Mouse (Mus musculus) MEL (cell line): ENCODE data around the gene Pla2g16. TPM values are rescaled to one million over a fixed set of nuclear protein-coding genes. Genes with fewer than 3 reads are reported as not detected.

Experiments used
- DNase-seq: peaks from one replicate; pipeline ENCODE4 v3.0.0; 2011; ENCODE audit warnings: low read depth, low spot score
- H3K27ac ChIP-seq: 2 replicates; pipeline ENCODE4 v1.5.1; 2012; ENCODE audit warnings: low read depth, mild to moderate bottlenecking, control low read depth, low read length, moderate library complexity; ENCODE audit not compliant: control insufficient read depth
- H3K27me3 ChIP-seq, 2 experiments: fragments of 150-350 bp in 1 of 2; sonication (generic) in 1 of 2; 2 replicates each; pipeline ENCODE4 v1.6.1; 2012; ENCODE audit warnings: low read length in 2 of 2, mild to moderate bottlenecking in 2 of 2, improper control_type of control experiment in 1 of 2, moderate library complexity in 1 of 2; ENCODE audit not compliant: insufficient read depth in 2 of 2, control insufficient read depth in 1 of 2
- H3K36me3 ChIP-seq, 2 experiments: 2 replicates each; pipeline ENCODE4 v1.6.1; 2012 to 2014; ENCODE audit warnings: low read length in 2 of 2, improper control_type of control experiment in 1 of 2, inconsistent platforms in 1 of 2, mild to moderate bottlenecking in 1 of 2; ENCODE audit not compliant: insufficient read depth in 2 of 2, control insufficient read depth in 1 of 2
- H3K4me1 ChIP-seq, 2 experiments: fragments of 150-350 bp in 1 of 2; sonication (generic) in 1 of 2; 2 replicates each; pipeline ENCODE4 v1.6.1; 2012; ENCODE audit warnings: low read length in 2 of 2, improper control_type of control experiment in 1 of 2, mild to moderate bottlenecking in 1 of 2; ENCODE audit not compliant: insufficient read depth in 2 of 2, control insufficient read depth in 1 of 2
- H3K4me3 ChIP-seq, 2 experiments: fragments of 150-350 bp in 1 of 2; sonication (generic) in 1 of 2; 2 replicates each; pipeline ENCODE4 v1.5.1; 2012; ENCODE audit warnings: low read depth in 2 of 2, low read length in 2 of 2, mild to moderate bottlenecking in 2 of 2, moderate library complexity in 2 of 2, control low read depth in 1 of 2, improper control_type of control experiment in 1 of 2; ENCODE audit not compliant: control insufficient read depth in 1 of 2, insufficient read depth in 1 of 2
- H3K79me2 ChIP-seq: 2 replicates; pipeline ENCODE4 v1.6.1; 2012; ENCODE audit warnings: mild to moderate bottlenecking, low read length, moderate library complexity; ENCODE audit not compliant: control insufficient read depth, poor library complexity, insufficient read depth
- H3K9ac ChIP-seq: 2 replicates; pipeline ENCODE4 v1.6.1; 2012; ENCODE audit warnings: low read depth, mild to moderate bottlenecking, control low read depth, low read length, moderate library complexity; ENCODE audit not compliant: control insufficient read depth, poor library complexity, severe bottlenecking
- H3K9me3 ChIP-seq: fragments of 150-350 bp; sonication (generic); replicated peaks from 2 replicates; pipeline ENCODE4 v1.6.1; 2012; ENCODE audit warnings: mild to moderate bottlenecking, low read length, improper control_type of control experiment, moderate library complexity; ENCODE audit not compliant: insufficient read depth
- E2F4 ChIP-seq: IDR thresholded peaks from 2 replicates; pipeline ENCODE4 v1.6.1; 2011; ENCODE audit warnings: low read depth, low read length, improper control_type of control experiment, borderline replicate concordance
- ELF1 ChIP-seq: IDR thresholded peaks from 2 replicates; pipeline ENCODE4 v1.6.1; 2014; ENCODE audit warnings: low read depth, mild to moderate bottlenecking, inconsistent platforms, low read length, improper control_type of control experiment, moderate library complexity
- EP300 ChIP-seq, 2 experiments: IDR thresholded peaks; 2 replicates each; pipeline ENCODE4 v1.6.1; 2011; ENCODE audit warnings: improper control_type of control experiment in 2 of 2, low read length in 2 of 2, low read depth in 1 of 2, mild to moderate bottlenecking in 1 of 2
- ETS1 ChIP-seq: IDR thresholded peaks from 2 replicates; pipeline ENCODE4 v1.6.1; 2012; ENCODE audit warnings: low read depth, mild to moderate bottlenecking, inconsistent platforms, low read length, improper control_type of control experiment, moderate library complexity
- GATA1 ChIP-seq: IDR thresholded peaks from 2 replicates; pipeline ENCODE4 v1.6.1; 2011; ENCODE audit warnings: low read depth, low read length, improper control_type of control experiment
- JUND ChIP-seq: IDR thresholded peaks from 2 replicates; pipeline ENCODE4 v1.6.1; 2011; ENCODE audit warnings: low read depth, mild to moderate bottlenecking, improper control_type of control experiment, low read length
- KAT2A ChIP-seq: conservative IDR thresholded peaks from 2 replicates; pipeline ENCODE4 v1.6.1; 2012; ENCODE audit warnings: low read depth, low read length, improper control_type of control experiment, inconsistent platforms
- MAFK ChIP-seq: IDR thresholded peaks from 2 replicates; pipeline ENCODE4 v1.6.1; 2011; ENCODE audit warnings: low read depth, mild to moderate bottlenecking, low read length, improper control_type of control experiment, borderline replicate concordance
- MAX ChIP-seq: IDR thresholded peaks from 2 replicates; pipeline ENCODE4 v1.6.1; 2011; ENCODE audit warnings: low read length, improper control_type of control experiment
- MAZ ChIP-seq: IDR thresholded peaks from 2 replicates; pipeline ENCODE4 v1.6.1; 2012; ENCODE audit warnings: low read depth, mild to moderate bottlenecking, inconsistent platforms, low read length, improper control_type of control experiment
- MYB ChIP-seq: IDR thresholded peaks from 2 replicates; pipeline ENCODE4 v1.6.1; 2011; ENCODE audit warnings: mild to moderate bottlenecking, low read depth, low read length, improper control_type of control experiment
- NELFE ChIP-seq: IDR thresholded peaks from 2 replicates; pipeline ENCODE4 v1.6.1; 2011; ENCODE audit warnings: low read depth, low read length, improper control_type of control experiment
- RAD21 ChIP-seq: IDR thresholded peaks from 2 replicates; pipeline ENCODE4 v1.6.1; 2011; ENCODE audit warnings: mild to moderate bottlenecking, low read depth, low read length, improper control_type of control experiment
- RCOR1 ChIP-seq: IDR thresholded peaks from 2 replicates; pipeline ENCODE4 v1.6.1; 2012; ENCODE audit warnings: low read depth, mild to moderate bottlenecking, inconsistent platforms, low read length, improper control_type of control experiment
- SMC3 ChIP-seq: IDR thresholded peaks from 2 replicates; pipeline ENCODE4 v1.6.1; 2011; ENCODE audit warnings: low read depth, low read length, improper control_type of control experiment
- TAL1 ChIP-seq: IDR thresholded peaks from 2 replicates; pipeline ENCODE4 v1.6.1; 2012; ENCODE audit warnings: mild to moderate bottlenecking, inconsistent platforms, low read length, moderate library complexity, mixed read lengths
- TBP ChIP-seq: IDR thresholded peaks from 2 replicates; pipeline ENCODE4 v1.8.0; 2011; ENCODE audit warnings: low read depth, low read length, improper control_type of control experiment
- UBTF ChIP-seq: IDR thresholded peaks from 2 replicates; pipeline ENCODE4 v1.6.1; 2012; ENCODE audit warnings: low read depth, mild to moderate bottlenecking, inconsistent platforms, low read length, improper control_type of control experiment, moderate library complexity, borderline replicate concordance; ENCODE audit not compliant: insufficient read depth
- USF2 ChIP-seq, 2 experiments: IDR thresholded peaks; 2 replicates each; pipeline ENCODE4 v1.6.1; 2011 to 2012; ENCODE audit warnings: improper control_type of control experiment in 2 of 2, low read length in 2 of 2, borderline replicate concordance in 1 of 2, inconsistent platforms in 1 of 2, low read depth in 1 of 2, mild to moderate bottlenecking in 1 of 2; ENCODE audit not compliant: insufficient read depth in 1 of 2
- ZC3H11A ChIP-seq: IDR thresholded peaks from 2 replicates; pipeline ENCODE4 v1.6.1; 2012; ENCODE audit warnings: low read depth, mild to moderate bottlenecking, inconsistent platforms, low read length, improper control_type of control experiment
- ZKSCAN1 ChIP-seq: IDR thresholded peaks from 2 replicates; pipeline ENCODE4 v1.6.1; 2012; ENCODE audit warnings: low read depth, mild to moderate bottlenecking, inconsistent platforms, low read length, improper control_type of control experiment, moderate library complexity
- ZMIZ1 ChIP-seq: IDR thresholded peaks from 2 replicates; pipeline ENCODE4 v1.6.1; 2012; ENCODE audit warnings: low read depth, mild to moderate bottlenecking, inconsistent platforms, low read length, improper control_type of control experiment, moderate library complexity
- ZNF384 ChIP-seq: IDR thresholded peaks from 2 replicates; pipeline ENCODE4 v1.6.1; 2012; ENCODE audit warnings: low read depth, mild to moderate bottlenecking, inconsistent platforms, low read length, improper control_type of control experiment
- polyA plus RNA-seq, 2 experiments: library from polyadenylated mRNA; stranded (reverse) in 1 of 2; unstranded in 1 of 2; fragments of >175 nt in 1 of 2; fragments of >200 nt in 1 of 2; gene quantifications; 2 replicates each; pipeline versions ENCODE4 v1.2.1 to v1.2.4; 2012; ENCODE audit warnings: low replicate concordance in 2 of 2, low read depth in 1 of 2; ENCODE audit not compliant: insufficient read length in 2 of 2, insufficient read depth in 1 of 2, missing spikeins in 1 of 2
- total RNA-seq: library from RNA; depleted of rRNA; stranded (reverse); fragments of 300-350 nt; gene quantifications from 2 replicates; pipeline ENCODE4 v1.2.3, GENCODE M21; 2012

Pla2g16 gene
- total and polyA plus RNA-seq, 3 experiments: 19.0 to 24.7 TPM; not detected in 1

DNA sequence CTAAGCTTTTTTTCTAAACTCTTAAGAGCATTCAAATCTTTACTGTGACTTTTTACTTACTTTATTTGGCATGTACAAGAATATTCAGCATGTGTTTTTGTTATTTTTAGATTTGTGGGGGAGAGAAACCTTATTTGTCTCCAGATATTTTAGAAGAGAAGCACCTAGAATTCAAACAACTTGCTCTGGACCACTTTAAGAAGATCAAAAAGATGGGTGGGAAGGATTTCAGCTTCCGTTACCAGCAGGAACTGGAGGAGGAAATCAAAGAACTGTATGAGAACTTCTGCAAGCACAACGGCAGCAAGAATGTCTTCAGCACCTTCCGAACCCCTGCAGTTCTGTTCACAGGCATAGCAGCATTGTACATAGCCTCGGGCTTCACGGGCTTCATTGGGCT is 25.4 kb upstream of the Pla2g16 start:
- no peak overlapping the region for H3K9ac ChIP-seq
- TF ChIP-seq EP300 (IDR thresholded peaks at IDR 0.05; ENCODE audit: low read depth in 1 of 2, low read length in 2 of 2) (no peak), MAZ (no peak), NELFE (no peak), GATA1 (no peak), ZNF384 (no peak), ELF1 (no peak), ZKSCAN1 (no peak), MAFK (no peak), UBTF (no peak), ZMIZ1 (no peak), MYB (no peak), TAL1 (no peak), KAT2A (no peak), SMC3 (no peak)
- H3K36me3 ChIP-seq: peaks cover 0 to 10% of the 10 kb centered on the region in 2 experiments; a peak in 2 of 4 replicates
- no peak overlapping the region for H3K4me3 ChIP-seq
- H3K4me1 ChIP-seq: no peaks in the 10 kb centered on the region
- H3K79me2 ChIP-seq: no peaks in the 10 kb centered on the region
- no peak for DNase-seq
- no peaks in the 10 kb centered on the region for H3K9me3 ChIP-seq
- no peaks in the 10 kb centered on the region for H3K27me3 ChIP-seq
- no peak overlapping the region for H3K27ac ChIP-seq

DNA sequence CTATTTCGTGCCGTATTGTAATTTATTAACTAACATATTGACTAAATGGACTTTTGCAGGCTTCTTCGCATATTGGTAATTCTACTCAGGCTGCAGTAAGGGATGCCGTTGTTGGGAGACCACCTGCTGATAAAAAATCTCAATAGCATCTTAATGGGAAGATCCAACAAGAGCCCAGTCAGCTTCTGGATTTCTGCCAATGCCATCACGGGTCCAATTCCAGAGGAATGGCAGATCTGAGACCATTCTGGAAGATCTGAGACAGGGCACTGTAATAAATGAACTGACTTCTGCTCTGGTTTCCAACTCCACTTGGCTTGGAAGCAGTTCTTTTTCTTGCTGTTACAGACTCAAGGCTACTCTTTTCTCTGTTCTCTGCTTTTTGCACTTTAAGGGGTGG is 23.4 kb upstream of the Pla2g16 start:
- H3K79me2 ChIP-seq: no peaks in the 10 kb centered on the region
- no peak overlapping the region for H3K9ac ChIP-seq
- TF ChIP-seq RCOR1 (no peak), USF2 (IDR thresholded peaks at IDR 0.05; ENCODE audit: borderline replicate concordance in 1 of 2, insufficient read depth in 1 of 2, low read depth in 1 of 2, low read length in 2 of 2) (no peak), KAT2A (no peak), ETS1 (no peak), NELFE (no peak), TBP (no peak), ELF1 (no peak), JUND (no peak), E2F4 (no peak), UBTF (no peak), MAX (no peak), ZC3H11A (no peak), EP300 (IDR thresholded peaks at IDR 0.05; ENCODE audit: low read depth in 1 of 2, low read length in 2 of 2) (no peak), GATA1 (no peak), RAD21 (no peak)
- H3K9me3 ChIP-seq: no peaks in the 10 kb centered on the region
- H3K36me3 ChIP-seq: peaks cover 0 to 10% of the 10 kb centered on the region in 2 experiments; a peak in 2 of 4 replicates
- no peak for DNase-seq
- no peaks in the 10 kb centered on the region for H3K27me3 ChIP-seq
- H3K4me3 ChIP-seq: no peak overlapping the region
- H3K27ac ChIP-seq: no peak overlapping the region
- no peaks in the 10 kb centered on the region for H3K4me1 ChIP-seq
